Mouse (Mus musculus) lung, adult 2 months (tissue): ENCODE measurements around the gene Pla2g2f.

Experiments used
- CTCF ChIP-seq: fragments of 200-500 bp; IDR thresholded peaks from 2 replicates; pipeline ENCODE4 v1.5.1; 2011; ENCODE audit warnings: mild to moderate bottlenecking, low read length, control low read depth; ENCODE audit not compliant: insufficient read depth
- POLR2A ChIP-seq: fragments of 200-500 bp; IDR thresholded peaks from 2 replicates; pipeline ENCODE4 v1.6.1; 2011; ENCODE audit warnings: low read depth, mild to moderate bottlenecking, control low read depth, low read length, borderline replicate concordance; ENCODE audit errors: extremely low read depth

DNA sequence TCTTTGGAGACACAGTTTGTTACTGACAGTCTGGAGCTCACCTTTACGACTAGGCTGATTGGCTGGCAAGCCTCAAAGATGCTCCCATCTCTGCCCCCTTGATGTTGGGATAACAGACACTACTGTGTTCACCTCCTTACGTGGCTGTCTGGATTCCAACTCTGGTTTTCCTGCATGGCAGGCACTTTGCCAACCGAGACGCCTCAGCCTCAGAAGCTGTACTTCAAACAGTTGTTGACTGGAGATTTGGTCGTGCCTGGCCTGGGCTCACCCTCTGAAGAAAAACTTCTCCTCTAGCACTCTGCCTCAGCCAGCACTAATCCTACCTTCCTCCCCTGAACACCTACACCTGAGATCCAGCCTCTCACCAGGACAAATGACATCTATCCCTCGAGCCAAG, 34.0 kb upstream of the Pla2g2f start:
- TF ChIP-seq POLR2A, result no peak
- no peak for TF ChIP-seq CTCF
